Mouse (Mus musculus) MEL (cell line): ENCODE data around the gene Tnni1. TPM values are rescaled to one million over a fixed set of nuclear protein-coding genes. Genes with fewer than 3 reads are reported as not detected.

Experiments used
- DNase-seq: peaks from one replicate; pipeline ENCODE4 v3.0.0; 2011; ENCODE audit warnings: low read depth, low spot score
- H3K27ac ChIP-seq: 2 replicates; pipeline ENCODE4 v1.5.1; 2012; ENCODE audit warnings: low read depth, mild to moderate bottlenecking, control low read depth, low read length, moderate library complexity; ENCODE audit not compliant: control insufficient read depth
- H3K27me3 ChIP-seq, 2 experiments: fragments of 150-350 bp in 1 of 2; sonication (generic) in 1 of 2; 2 replicates each; pipeline ENCODE4 v1.6.1; 2012; ENCODE audit warnings: low read length in 2 of 2, mild to moderate bottlenecking in 2 of 2, improper control_type of control experiment in 1 of 2, moderate library complexity in 1 of 2; ENCODE audit not compliant: insufficient read depth in 2 of 2, control insufficient read depth in 1 of 2
- H3K36me3 ChIP-seq, 2 experiments: 2 replicates each; pipeline ENCODE4 v1.6.1; 2012 to 2014; ENCODE audit warnings: low read length in 2 of 2, improper control_type of control experiment in 1 of 2, inconsistent platforms in 1 of 2, mild to moderate bottlenecking in 1 of 2; ENCODE audit not compliant: insufficient read depth in 2 of 2, control insufficient read depth in 1 of 2
- H3K4me1 ChIP-seq, 2 experiments: fragments of 150-350 bp in 1 of 2; sonication (generic) in 1 of 2; 2 replicates each; pipeline ENCODE4 v1.6.1; 2012; ENCODE audit warnings: low read length in 2 of 2, improper control_type of control experiment in 1 of 2, mild to moderate bottlenecking in 1 of 2; ENCODE audit not compliant: insufficient read depth in 2 of 2, control insufficient read depth in 1 of 2
- H3K4me3 ChIP-seq, 2 experiments: fragments of 150-350 bp in 1 of 2; sonication (generic) in 1 of 2; 2 replicates each; pipeline ENCODE4 v1.5.1; 2012; ENCODE audit warnings: low read depth in 2 of 2, low read length in 2 of 2, mild to moderate bottlenecking in 2 of 2, moderate library complexity in 2 of 2, control low read depth in 1 of 2, improper control_type of control experiment in 1 of 2; ENCODE audit not compliant: control insufficient read depth in 1 of 2, insufficient read depth in 1 of 2
- H3K79me2 ChIP-seq: 2 replicates; pipeline ENCODE4 v1.6.1; 2012; ENCODE audit warnings: mild to moderate bottlenecking, low read length, moderate library complexity; ENCODE audit not compliant: control insufficient read depth, poor library complexity, insufficient read depth
- H3K9ac ChIP-seq: 2 replicates; pipeline ENCODE4 v1.6.1; 2012; ENCODE audit warnings: low read depth, mild to moderate bottlenecking, control low read depth, low read length, moderate library complexity; ENCODE audit not compliant: control insufficient read depth, poor library complexity, severe bottlenecking
- H3K9me3 ChIP-seq: fragments of 150-350 bp; sonication (generic); replicated peaks from 2 replicates; pipeline ENCODE4 v1.6.1; 2012; ENCODE audit warnings: mild to moderate bottlenecking, low read length, improper control_type of control experiment, moderate library complexity; ENCODE audit not compliant: insufficient read depth
- BHLHE40 ChIP-seq: IDR thresholded peaks from 2 replicates; pipeline ENCODE4 v1.6.1; 2012; ENCODE audit warnings: low read depth, mild to moderate bottlenecking, inconsistent platforms, low read length, improper control_type of control experiment, borderline replicate concordance
- CHD1 ChIP-seq: IDR thresholded peaks from 2 replicates; pipeline ENCODE4 v1.6.1; 2012; ENCODE audit warnings: low read depth, mild to moderate bottlenecking, inconsistent platforms, low read length, improper control_type of control experiment
- CTCF ChIP-seq, 3 experiments: IDR thresholded peaks in 2 of 3; conservative IDR thresholded peaks in 1 of 3; 2 replicates each; pipeline ENCODE4 v1.5.1; 2011 to 2012; ENCODE audit warnings: low read length in 3 of 3, low read depth in 2 of 3, mild to moderate bottlenecking in 2 of 3, improper control_type of control experiment in 1 of 3, inconsistent platforms in 1 of 3, mixed read lengths in 1 of 3, moderate library complexity in 1 of 3; ENCODE audit not compliant: control insufficient read depth in 1 of 3, insufficient read depth in 1 of 3, poor library complexity in 1 of 3, severe bottlenecking in 1 of 3
- E2F4 ChIP-seq: IDR thresholded peaks from 2 replicates; pipeline ENCODE4 v1.6.1; 2011; ENCODE audit warnings: low read depth, low read length, improper control_type of control experiment, borderline replicate concordance
- EP300 ChIP-seq, 2 experiments: IDR thresholded peaks; 2 replicates each; pipeline ENCODE4 v1.6.1; 2011; ENCODE audit warnings: improper control_type of control experiment in 2 of 2, low read length in 2 of 2, low read depth in 1 of 2, mild to moderate bottlenecking in 1 of 2
- MAZ ChIP-seq: IDR thresholded peaks from 2 replicates; pipeline ENCODE4 v1.6.1; 2012; ENCODE audit warnings: low read depth, mild to moderate bottlenecking, inconsistent platforms, low read length, improper control_type of control experiment
- MYB ChIP-seq: IDR thresholded peaks from 2 replicates; pipeline ENCODE4 v1.6.1; 2011; ENCODE audit warnings: mild to moderate bottlenecking, low read depth, low read length, improper control_type of control experiment
- NELFE ChIP-seq: IDR thresholded peaks from 2 replicates; pipeline ENCODE4 v1.6.1; 2011; ENCODE audit warnings: low read depth, low read length, improper control_type of control experiment
- NRF1 ChIP-seq: IDR thresholded peaks from 2 replicates; pipeline ENCODE4 v1.6.1; 2014; ENCODE audit warnings: low read depth, mild to moderate bottlenecking, inconsistent platforms, low read length, improper control_type of control experiment, moderate library complexity; ENCODE audit not compliant: poor library complexity, insufficient read depth, severe bottlenecking
- RAD21 ChIP-seq: IDR thresholded peaks from 2 replicates; pipeline ENCODE4 v1.6.1; 2011; ENCODE audit warnings: mild to moderate bottlenecking, low read depth, low read length, improper control_type of control experiment
- SMC3 ChIP-seq: IDR thresholded peaks from 2 replicates; pipeline ENCODE4 v1.6.1; 2011; ENCODE audit warnings: low read depth, low read length, improper control_type of control experiment
- TBP ChIP-seq: IDR thresholded peaks from 2 replicates; pipeline ENCODE4 v1.8.0; 2011; ENCODE audit warnings: low read depth, low read length, improper control_type of control experiment
- UBTF ChIP-seq: IDR thresholded peaks from 2 replicates; pipeline ENCODE4 v1.6.1; 2012; ENCODE audit warnings: low read depth, mild to moderate bottlenecking, inconsistent platforms, low read length, improper control_type of control experiment, moderate library complexity, borderline replicate concordance; ENCODE audit not compliant: insufficient read depth
- USF1 ChIP-seq: IDR thresholded peaks from 2 replicates; pipeline ENCODE4 v1.6.1; 2014; ENCODE audit warnings: low read depth, mild to moderate bottlenecking, inconsistent platforms, low read length, improper control_type of control experiment, moderate library complexity
- ZC3H11A ChIP-seq: IDR thresholded peaks from 2 replicates; pipeline ENCODE4 v1.6.1; 2012; ENCODE audit warnings: low read depth, mild to moderate bottlenecking, inconsistent platforms, low read length, improper control_type of control experiment
- polyA plus RNA-seq, 2 experiments: library from polyadenylated mRNA; stranded (reverse) in 1 of 2; unstranded in 1 of 2; fragments of >175 nt in 1 of 2; fragments of >200 nt in 1 of 2; gene quantifications; 2 replicates each; pipeline versions ENCODE4 v1.2.1 to v1.2.4; 2012; ENCODE audit warnings: low replicate concordance in 2 of 2, low read depth in 1 of 2; ENCODE audit not compliant: insufficient read length in 2 of 2, insufficient read depth in 1 of 2, missing spikeins in 1 of 2
- total RNA-seq: library from RNA; depleted of rRNA; stranded (reverse); fragments of 300-350 nt; gene quantifications from 2 replicates; pipeline ENCODE4 v1.2.3, GENCODE M21; 2012

Gene Tnni1
- total and polyA plus RNA-seq, 3 experiments = 0.15 TPM; not detected in 2

GRCm38 (mm10) chr1:135780649-135781048 is 1.4 kb downstream of the Tnni1 start:
- Histone ChIP-seq H3K9ac (no peak overlapping the region), H3K79me2 (no peaks in the 10 kb centered on the region), H3K9me3 (no peaks in the 10 kb centered on the region), H3K4me3 (no peak overlapping the region), H3K27me3 (no peaks in the 10 kb centered on the region), H3K27ac (no peak overlapping the region), H3K36me3 (peaks cover 0 to 4% of the 10 kb centered on the region in 2 experiments; a peak in 1 of 4 replicates), H3K4me1 (peaks cover 0 to 6% of the 10 kb centered on the region in 2 experiments; a peak in 2 of 4 replicates)
- TF ChIP-seq MYB = no peak
- no peak for TF ChIP-seq CHD1
- no peak for TF ChIP-seq CTCF (IDR thresholded peaks at IDR 0.05 in 2 of 3, conservative IDR thresholded peaks at IDR 0.05 in 1 of 3; ENCODE audit: control insufficient read depth in 1 of 3, insufficient read depth in 1 of 3, low read depth in 2 of 3, low read length in 3 of 3, poor library complexity in 1 of 3, severe bottlenecking in 1 of 3)
- TF ChIP-seq USF1 = no peak
- no peak for TF ChIP-seq TBP
- TF ChIP-seq E2F4 = no peak
- TF ChIP-seq NELFE = no peak
- DNase-seq = no peak

- TF ChIP-seq CTCF (IDR thresholded peaks at IDR 0.05 in 2 of 3, conservative IDR thresholded peaks at IDR 0.05 in 1 of 3; ENCODE audit: control insufficient read depth in 1 of 3, insufficient read depth in 1 of 3, low read depth in 2 of 3, low read length in 3 of 3, poor library complexity in 1 of 3, severe bottlenecking in 1 of 3) (peak; percentile 83 to 95 (median 86)), BHLHE40 (no peak), CHD1 (no peak), SMC3 (peak; percentile 89), RAD21 (peak; percentile 75), ZC3H11A (peak; percentile 82)
- DNase-seq = peak; percentile 64
- Histone ChIP-seq H3K27ac (no peak overlapping the region), H3K4me3 (no peak overlapping the region), H3K4me1 (peaks cover 0 to 6% of the 10 kb centered on the region in 2 experiments; a peak in 2 of 4 replicates), H3K9me3 (no peaks in the 10 kb centered on the region), H3K36me3 (peaks cover 0 to 4% of the 10 kb centered on the region in 2 experiments; a peak in 1 of 4 replicates), H3K79me2 (no peaks in the 10 kb centered on the region), H3K27me3 (no peaks in the 10 kb centered on the region), H3K9ac (no peak overlapping the region)
These were observed 2.0 kb downstream of the Tnni1 start for GRCm38 (mm10) chr1:135781220-135781619.

GRCm38 (mm10) chr1:135782816-135783215 is 3.6 kb downstream of the Tnni1 start:
- no peak for DNase-seq
- Histone ChIP-seq H3K27me3 (no peaks in the 10 kb centered on the region), H3K36me3 (peaks cover 0 to 4% of the 10 kb centered on the region in 2 experiments; a peak in 1 of 4 replicates), H3K9ac (no peak overlapping the region), H3K79me2 (no peaks in the 10 kb centered on the region), H3K9me3 (no peaks in the 10 kb centered on the region), H3K4me1 (peaks cover 0 to 11% of the 10 kb centered on the region in 2 experiments; a peak in 2 of 4 replicates), H3K4me3 (no peak overlapping the region), H3K27ac (no peak overlapping the region)
- TF ChIP-seq MAZ = no peak
- TF ChIP-seq EP300 (IDR thresholded peaks at IDR 0.05; ENCODE audit: low read depth in 1 of 2, low read length in 2 of 2) = no peak
- no peak for TF ChIP-seq MYB
- no peak for TF ChIP-seq NRF1
- no peak for TF ChIP-seq UBTF
